Mouse (Mus musculus): ENCODE results near the gene B3galt4. TPM values are rescaled to one million over a fixed set of nuclear protein-coding genes. Genes with fewer than 3 reads are reported as not detected.

The B3galt4 gene
- polyA plus RNA-seq, 1 experiment from 2014 or later: 15.1 TPM

DNA sequence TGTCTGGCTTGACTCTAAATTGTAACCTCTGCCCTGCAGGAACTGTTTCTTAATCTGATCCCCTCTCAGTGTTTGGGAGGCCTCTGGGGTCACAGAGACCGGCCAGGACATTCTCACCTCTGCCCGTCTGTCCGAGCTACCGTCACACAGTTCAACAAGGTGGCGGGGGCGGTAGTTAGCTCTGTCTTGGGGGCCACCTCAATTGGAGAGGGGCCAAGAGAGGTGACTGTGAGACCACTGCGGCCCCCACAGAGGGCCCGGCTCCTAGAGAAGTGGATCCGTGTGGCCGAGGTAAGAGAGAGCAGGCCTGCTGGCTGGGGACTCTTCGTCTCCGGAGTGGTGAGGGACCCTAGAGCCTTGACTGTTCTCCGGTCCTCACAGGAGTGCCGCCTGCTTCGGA is 18.3 kb downstream of the B3galt4 start:
- Histone ChIP-seq H3K9me3 (no peaks in the 10 kb centered on the region), H3K27me3 (replicated peaks) (no peaks in the 10 kb centered on the region), H3K27ac (no peak overlapping the region), H3K9ac (no peak overlapping the region), H3K36me3 (replicated peaks) (peaks cover 10% of the 10 kb centered on the region; the same call in 1 of the 2 replicates), H3K4me3 (no peak overlapping the region), H3K4me2 (no peak overlapping the region), H3K4me1 (peaks cover 23% of the 10 kb centered on the region)
- WGBS: 94% methylated on average over 15 of the region's 15 CpGs
- no peak for ATAC-seq (replicated peaks)

DNA sequence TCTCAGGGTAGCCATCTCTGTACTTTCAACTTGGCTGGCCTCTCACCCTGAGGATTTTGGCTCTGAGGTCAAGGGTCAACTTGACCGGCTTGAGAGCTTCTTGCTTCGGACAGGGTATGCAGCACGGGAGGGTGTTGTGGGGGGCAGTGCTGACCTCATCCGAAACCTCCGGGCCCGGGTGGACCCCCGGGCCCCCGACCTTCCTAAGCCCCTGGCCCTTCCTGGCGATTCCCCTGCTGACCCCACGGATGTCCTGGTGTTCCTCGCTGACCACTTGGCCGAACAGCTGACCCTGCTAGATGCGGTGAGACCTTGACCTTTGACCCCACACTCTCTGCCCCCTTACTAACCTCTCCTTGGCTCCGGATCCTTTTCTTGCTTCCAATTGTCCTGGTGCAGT is 18.8 kb downstream of the B3galt4 start:
- no peak for ATAC-seq (replicated peaks)
- Histone ChIP-seq H3K4me2 (no peak overlapping the region), H3K9ac (no peak overlapping the region), H3K9me3 (no peaks in the 10 kb centered on the region), H3K36me3 (replicated peaks) (peaks cover 8% of the 10 kb centered on the region; the same call in 1 of the 2 replicates), H3K27me3 (replicated peaks) (no peaks in the 10 kb centered on the region), H3K27ac (no peak overlapping the region), H3K4me1 (peaks cover 26% of the 10 kb centered on the region), H3K4me3 (no peak overlapping the region)
- 84% methylated on average over 14 of the region's 14 CpGs for WGBS

DNA sequence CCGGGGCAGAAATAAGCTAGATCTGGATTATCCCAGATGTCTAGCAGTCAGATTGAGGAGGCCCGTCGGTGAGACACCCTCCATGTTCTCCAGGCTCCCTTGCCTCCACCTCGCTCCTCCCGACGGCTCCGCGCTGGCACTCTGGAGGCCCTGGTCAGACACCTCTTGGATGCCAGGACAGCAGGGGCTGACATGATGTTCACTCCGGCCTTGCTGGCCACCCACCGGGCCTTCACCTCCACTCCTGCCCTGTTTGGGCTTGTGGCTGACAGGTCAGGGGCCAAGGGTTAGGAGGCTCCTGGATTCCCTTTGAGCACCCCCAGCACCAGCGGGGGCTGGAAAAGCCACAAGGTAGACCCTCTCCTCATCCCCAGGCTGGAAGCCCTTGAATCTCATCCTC is 19.3 kb downstream of the B3galt4 start:
- H3K9ac ChIP-seq: no peak overlapping the region
- H3K9me3 ChIP-seq: no peaks in the 10 kb centered on the region
- H3K27me3 ChIP-seq (replicated peaks): no peaks in the 10 kb centered on the region
- H3K36me3 ChIP-seq (replicated peaks): peaks cover 3% of the 10 kb centered on the region; the same call in 1 of the 2 replicates
- ATAC-seq (replicated peaks): no peak
- WGBS: 92% methylated on average over 11 of the region's 11 CpGs
- H3K4me1 ChIP-seq: peaks cover 26% of the 10 kb centered on the region
- no peak overlapping the region for H3K4me3 ChIP-seq
- H3K4me2 ChIP-seq: no peak overlapping the region
- no peak overlapping the region for H3K27ac ChIP-seq

DNA sequence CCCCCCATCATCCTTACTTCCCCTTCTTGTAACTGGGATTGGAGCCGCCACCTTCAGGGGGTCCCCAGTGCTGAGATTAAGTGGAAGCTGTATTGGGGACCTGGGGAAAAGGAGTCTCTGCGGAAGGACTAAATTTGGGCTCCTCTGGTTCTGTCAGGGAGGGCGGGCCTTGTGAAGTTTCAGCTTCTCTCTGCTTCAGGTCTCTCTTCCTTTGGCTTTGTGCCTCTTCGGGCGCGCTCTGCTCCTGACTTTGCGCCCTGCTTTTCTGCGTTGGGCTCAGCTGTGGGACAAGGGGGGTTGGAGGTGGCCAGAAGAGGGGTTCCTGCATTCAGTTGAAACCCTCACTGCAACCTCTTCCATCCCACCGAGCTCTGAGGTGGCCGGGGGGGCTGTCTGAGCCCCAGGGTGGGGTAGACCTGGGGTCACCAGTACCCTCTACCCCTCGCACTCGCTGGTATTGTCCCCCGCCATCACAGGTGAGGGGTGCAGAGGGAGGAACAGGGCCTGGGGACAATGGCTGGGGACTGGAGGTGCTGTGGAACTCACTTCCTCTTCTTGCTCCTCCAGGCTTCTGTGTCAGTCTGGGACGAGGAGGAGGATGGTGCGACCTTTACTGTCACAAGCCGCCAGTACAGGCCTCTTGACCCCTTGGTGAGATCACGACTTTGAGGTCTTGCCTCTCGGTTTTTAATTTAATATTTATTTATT is 20.0 kb downstream of the B3galt4 start:
- H3K9me3 ChIP-seq: no peaks in the 10 kb centered on the region
- H3K36me3 ChIP-seq (replicated peaks): no peaks in the 10 kb centered on the region
- peaks cover 26% of the 10 kb centered on the region for H3K4me1 ChIP-seq
- ATAC-seq (replicated peaks): no peak
- WGBS: 34% methylated on average over 18 of the region's 18 CpGs
- H3K27ac ChIP-seq: peak overlapping the region; percentile 93; the same call in 1 of the 2 replicates
- H3K4me3 ChIP-seq: peak overlapping the region; percentile 93
- no peaks in the 10 kb centered on the region for H3K27me3 ChIP-seq (replicated peaks)
- peak overlapping the region; percentile 99 for H3K4me2 ChIP-seq
- peak overlapping the region; percentile 89 for H3K9ac ChIP-seq

DNA sequence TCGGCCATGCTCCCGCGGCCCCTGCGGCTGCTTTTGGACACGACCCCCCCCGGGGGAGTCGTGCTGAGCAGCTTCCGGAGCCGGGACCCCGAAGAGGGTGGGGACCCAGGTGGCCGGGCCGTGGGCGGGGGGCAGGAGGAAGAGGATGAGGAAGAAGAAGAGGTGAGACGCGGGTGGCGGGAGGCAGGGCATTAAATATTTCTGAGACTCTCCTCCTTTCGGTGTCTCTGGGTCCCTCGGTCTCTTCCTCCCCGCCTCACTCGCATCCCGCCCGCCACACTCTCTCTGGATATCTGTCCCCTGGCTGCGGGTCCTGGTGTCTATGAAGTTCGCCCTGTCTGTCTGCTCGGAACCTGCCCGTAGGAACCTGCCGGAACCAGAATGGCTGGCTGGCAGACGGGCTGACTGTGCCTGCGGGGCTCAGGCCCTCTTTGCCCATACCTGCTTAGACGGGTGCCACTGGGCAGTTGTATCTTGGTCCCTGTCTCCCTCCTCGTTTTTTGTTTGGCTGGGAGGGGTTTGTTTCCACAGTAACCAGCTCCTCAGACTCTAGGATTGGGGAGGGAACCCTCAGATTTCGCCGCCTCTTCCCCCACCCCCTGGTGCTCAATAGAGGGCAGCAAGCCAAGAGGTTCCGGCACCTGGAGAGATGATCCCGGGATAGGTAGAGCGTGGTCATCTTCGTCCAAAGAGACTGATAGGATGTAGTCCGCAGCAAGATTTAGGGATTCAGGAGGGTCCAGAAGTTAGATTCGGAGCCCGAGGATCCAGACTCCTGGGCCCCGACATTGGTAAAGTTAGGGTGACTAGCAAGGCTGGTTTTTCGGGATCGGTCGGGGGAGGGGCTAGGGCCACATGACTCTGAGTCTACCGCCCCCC is 20.8 kb downstream of the B3galt4 start:
- no peak; the same call in 1 of the 2 replicates for ATAC-seq (replicated peaks)
- Histone ChIP-seq H3K27ac (peak overlapping the region; percentile 93), H3K4me2 (peak overlapping the region; percentile 99), H3K9me3 (no peaks in the 10 kb centered on the region), H3K9ac (peak overlapping the region; percentile 89), H3K4me3 (peak overlapping the region; percentile 93), H3K4me1 (peaks cover 26% of the 10 kb centered on the region), H3K27me3 (replicated peaks) (no peaks in the 10 kb centered on the region), H3K36me3 (replicated peaks) (no peaks in the 10 kb centered on the region)
- under 1% methylated on average over 45 of the region's 45 CpGs for WGBS

DNA sequence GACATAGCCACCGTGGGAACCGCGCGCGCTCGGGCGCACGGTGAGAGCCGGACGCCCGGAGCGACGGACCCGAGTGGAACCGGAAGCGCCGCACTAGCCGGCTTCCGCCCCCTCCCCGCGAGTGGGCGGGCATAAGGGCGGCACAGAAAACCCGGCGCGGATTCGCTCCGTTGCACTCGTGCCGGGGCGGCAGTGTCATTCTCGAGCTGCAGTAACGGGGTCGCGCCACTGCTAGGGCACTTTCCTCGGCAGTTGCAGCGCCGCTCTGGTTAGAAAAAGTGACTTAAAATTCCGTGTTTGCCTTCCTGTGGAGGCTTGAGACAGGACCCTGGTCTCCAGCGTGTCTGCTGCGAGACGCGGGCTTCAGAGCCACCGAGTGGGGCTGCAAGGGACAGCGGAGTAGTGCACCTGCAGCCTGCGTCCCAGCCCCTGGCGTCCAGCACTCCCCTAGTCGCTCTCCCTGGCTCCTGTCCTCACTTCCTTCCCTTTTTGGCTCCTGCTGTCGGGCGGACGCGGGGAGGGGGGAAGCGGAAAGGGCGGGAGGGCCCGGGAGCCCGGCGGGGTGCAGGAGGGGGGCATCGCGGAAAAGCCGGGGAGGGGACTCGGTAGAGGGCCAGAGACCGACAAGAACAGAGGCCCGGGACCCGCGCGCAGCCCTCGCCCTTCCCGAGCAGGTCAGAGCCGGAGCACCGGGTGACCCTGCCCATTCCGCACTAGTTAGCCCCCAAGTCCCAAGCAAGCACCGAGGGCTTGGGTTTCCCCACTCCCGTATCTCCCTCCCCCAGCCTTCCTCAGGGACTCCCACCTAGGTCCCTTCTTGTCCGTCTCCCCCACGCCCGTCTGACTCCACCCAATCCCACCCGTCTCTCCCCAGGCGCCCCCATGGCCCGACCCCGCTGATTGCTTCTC is 21.7 kb downstream of the B3galt4 start, which contains the start of gene Rgl2:
Gene Rgl2, plus strand, starts transcription at position 173 of the 909 bp plus-strand sequence.
- peak; percentile 90 for ATAC-seq (replicated peaks)
- Histone ChIP-seq H3K4me1 (peaks cover 26% of the 10 kb centered on the region), H3K36me3 (replicated peaks) (no peaks in the 10 kb centered on the region), H3K27me3 (replicated peaks) (no peaks in the 10 kb centered on the region), H3K4me2 (peak within 1 kb of the TSS; percentile 99), H3K9ac (peak within 1 kb of the TSS; percentile 89), H3K27ac (peak within 1 kb of the TSS; percentile 93), H3K4me3 (peak within 1 kb of the TSS; percentile 93), H3K9me3 (no peaks in the 10 kb centered on the region)
- WGBS: under 1% methylated on average over 80 of the region's 80 CpGs

DNA sequence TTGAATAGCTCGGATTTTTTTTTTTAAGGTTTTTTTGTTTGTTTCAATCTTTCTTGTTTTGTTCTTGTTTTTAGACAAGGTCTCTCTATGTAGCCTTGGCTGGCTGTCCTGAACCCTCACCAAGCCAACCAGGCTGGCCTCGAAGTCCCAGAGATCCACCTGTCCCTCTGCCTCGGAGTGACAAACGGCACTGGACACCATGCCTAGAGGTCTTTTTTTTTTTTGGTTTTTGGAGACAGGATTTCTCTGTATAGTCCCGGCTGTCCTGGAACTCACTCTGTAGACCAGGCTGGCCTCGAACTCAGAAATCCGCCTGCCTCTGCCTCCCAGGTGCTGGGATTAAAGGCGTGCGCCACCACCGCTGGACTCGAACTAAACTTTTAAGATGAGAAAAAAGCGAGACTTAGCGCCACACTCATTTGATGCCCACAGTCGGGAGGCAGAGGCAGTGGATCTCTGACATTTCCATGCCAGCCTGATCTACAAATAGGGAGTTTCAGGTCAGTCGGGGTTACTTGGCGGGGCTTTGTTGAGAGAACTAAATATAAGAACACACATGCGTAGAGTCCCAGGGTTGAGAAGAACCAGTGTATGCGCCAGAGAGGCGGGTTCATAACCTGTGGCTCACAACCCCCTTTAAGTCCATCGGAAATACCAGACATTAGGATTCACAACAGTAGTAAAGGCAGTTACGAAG is 22.9 kb downstream of the B3galt4 start:
- peak overlapping the region; percentile 93; the same call in 1 of the 2 replicates for H3K27ac ChIP-seq
- peak overlapping the region; percentile 93 for H3K4me3 ChIP-seq
- H3K4me2 ChIP-seq: peak overlapping the region; percentile 99
- H3K27me3 ChIP-seq (replicated peaks): no peaks in the 10 kb centered on the region
- H3K9me3 ChIP-seq: no peaks in the 10 kb centered on the region
- no peaks in the 10 kb centered on the region for H3K36me3 ChIP-seq (replicated peaks)
- 66% methylated on average over 21 of the region's 21 CpGs for WGBS
- H3K4me1 ChIP-seq: peaks cover 26% of the 10 kb centered on the region
- no peak for ATAC-seq (replicated peaks)
- H3K9ac ChIP-seq: peak overlapping the region; percentile 71

DNA sequence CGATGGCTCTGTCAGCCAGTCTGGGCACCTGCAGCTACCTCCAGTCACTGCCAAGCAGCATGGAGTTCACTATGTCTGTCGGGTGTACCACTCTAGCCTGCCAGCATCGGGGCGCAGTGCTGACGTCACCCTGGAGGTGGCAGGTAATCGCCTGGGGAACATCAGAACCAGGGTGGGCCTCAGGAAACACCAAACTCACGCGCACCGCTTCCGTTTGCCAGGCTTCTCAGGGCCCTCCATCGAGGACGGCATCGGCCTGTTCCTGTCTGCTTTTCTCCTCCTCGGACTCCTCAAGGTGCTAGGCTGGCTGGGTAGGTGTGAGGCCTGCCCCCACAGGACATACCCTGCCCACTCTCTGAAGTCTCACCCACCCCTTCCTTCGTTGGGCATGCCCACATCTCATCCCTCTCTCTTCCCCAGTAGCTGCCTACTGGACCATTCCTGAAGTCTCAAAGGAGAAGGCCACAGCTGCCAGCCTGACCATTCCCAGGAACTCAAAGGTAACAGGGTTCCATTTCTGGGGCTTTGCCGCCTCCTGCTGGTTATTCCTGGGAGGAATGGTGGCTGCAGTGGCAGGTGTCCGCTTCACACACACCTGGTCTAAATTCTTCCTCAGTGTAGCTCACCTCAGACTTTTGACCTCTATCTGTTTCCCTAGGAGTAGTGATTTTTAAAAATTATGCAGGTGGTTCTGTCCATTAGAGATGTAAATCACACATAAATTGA is 24.9 kb downstream of the B3galt4 start:
- H3K27ac ChIP-seq: no peak overlapping the region
- no peak for ATAC-seq (replicated peaks)
- H3K4me1 ChIP-seq: peaks cover 24% of the 10 kb centered on the region
- H3K9ac ChIP-seq: no peak overlapping the region
- H3K9me3 ChIP-seq: no peaks in the 10 kb centered on the region
- no peak overlapping the region for H3K4me2 ChIP-seq
- 70% methylated on average over 17 of the region's 17 CpGs for WGBS
- no peaks in the 10 kb centered on the region for H3K36me3 ChIP-seq (replicated peaks)
- no peaks in the 10 kb centered on the region for H3K27me3 ChIP-seq (replicated peaks)
- no peak overlapping the region for H3K4me3 ChIP-seq

DNA sequence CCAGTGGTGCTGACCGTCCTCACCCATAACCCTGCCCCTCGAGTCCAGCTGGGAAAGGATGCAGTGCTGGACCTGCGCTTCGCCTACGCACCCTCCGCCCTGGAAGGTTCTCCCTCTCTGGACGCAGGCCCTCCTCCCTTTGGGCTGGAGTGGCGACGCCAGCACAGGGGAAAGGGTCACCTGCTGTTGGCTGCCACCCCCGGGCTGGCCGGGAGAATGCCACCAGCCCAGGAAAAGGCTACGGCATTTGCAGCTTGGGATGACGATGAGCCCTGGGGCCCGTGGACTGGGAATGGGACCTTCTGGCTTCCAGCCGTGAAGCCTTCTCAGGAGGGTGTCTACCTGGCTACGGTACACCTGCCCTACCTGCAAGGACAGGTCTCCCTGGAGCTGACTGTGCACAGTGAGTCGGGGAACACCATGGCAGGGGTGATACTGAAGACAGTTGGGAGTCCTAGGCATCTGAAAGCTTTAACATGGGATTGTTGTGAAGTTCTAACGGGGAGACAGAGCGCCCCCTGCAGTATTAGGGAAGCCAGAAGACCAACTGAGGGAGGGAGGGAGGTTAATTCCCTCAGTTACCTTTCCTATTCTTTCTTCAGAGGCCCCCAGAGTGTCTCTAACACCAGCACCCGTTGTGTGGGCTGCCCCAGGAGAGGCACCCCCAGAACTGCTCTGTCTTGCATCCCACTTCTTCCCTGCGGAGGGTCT is 25.7 kb downstream of the B3galt4 start:
- 77% methylated on average over 21 of the region's 21 CpGs for WGBS
- no peak overlapping the region for H3K9ac ChIP-seq
- no peak overlapping the region for H3K27ac ChIP-seq
- no peak overlapping the region for H3K4me2 ChIP-seq
- no peak overlapping the region for H3K4me3 ChIP-seq
- H3K36me3 ChIP-seq (replicated peaks): no peaks in the 10 kb centered on the region
- H3K9me3 ChIP-seq: no peaks in the 10 kb centered on the region
- ATAC-seq (replicated peaks): no peak
- H3K4me1 ChIP-seq: peaks cover 18% of the 10 kb centered on the region
- H3K27me3 ChIP-seq (replicated peaks): no peaks in the 10 kb centered on the region

DNA sequence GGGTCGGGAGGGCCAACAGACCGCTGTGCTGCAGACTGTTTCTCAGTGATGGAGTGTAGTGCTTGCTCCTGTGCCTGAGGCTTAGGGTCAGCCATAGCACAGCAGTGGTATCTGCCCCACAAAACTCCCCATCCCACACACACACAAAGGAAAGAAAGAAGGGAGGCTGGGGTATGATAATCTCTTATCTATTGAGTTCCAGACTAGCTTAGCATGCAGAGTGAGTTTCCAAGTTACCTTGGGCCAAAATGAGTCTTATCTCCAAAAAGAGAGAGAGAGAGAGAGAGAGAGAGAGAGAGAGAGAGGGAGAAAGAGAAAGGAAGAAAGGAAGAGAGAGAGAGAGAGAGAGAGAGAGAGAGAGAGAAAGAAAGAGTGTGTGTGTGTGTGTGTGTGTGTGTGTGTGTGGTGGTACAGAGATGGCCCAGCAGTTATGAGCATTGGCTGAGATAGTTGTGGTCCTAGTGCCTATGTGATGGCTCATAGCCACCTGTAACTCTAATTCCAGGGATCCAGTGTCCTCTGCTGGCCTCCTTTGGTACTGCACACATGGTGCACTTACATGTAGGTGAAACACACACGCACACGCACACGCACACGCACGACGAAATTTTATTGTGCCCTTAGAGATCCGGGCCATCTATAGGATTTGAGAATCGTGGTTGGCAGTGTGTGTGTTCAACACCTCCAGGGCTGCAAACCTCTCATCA is 26.6 kb downstream of the B3galt4 start:
- no peak overlapping the region for H3K27ac ChIP-seq
- H3K4me2 ChIP-seq: no peak overlapping the region
- no peaks in the 10 kb centered on the region for H3K27me3 ChIP-seq (replicated peaks)
- H3K9ac ChIP-seq: no peak overlapping the region
- no peak for ATAC-seq (replicated peaks)
- H3K9me3 ChIP-seq: no peaks in the 10 kb centered on the region
- H3K4me1 ChIP-seq: peaks cover 24% of the 10 kb centered on the region
- H3K36me3 ChIP-seq (replicated peaks): no peaks in the 10 kb centered on the region
- WGBS: 85% methylated on average over 10 of the region's 10 CpGs
- H3K4me3 ChIP-seq: no peak overlapping the region

Measured in midbrain, embryonic 15.5 days (tissue).